Mouse (Mus musculus) 3134 (cell line): Measurements from ENCODE around the gene Smdt1.

Experiments used
- DNase-seq: peaks from one replicate; pipeline ENCODE4 v3.0.0-alpha.2; 2011; ENCODE audit warnings: low spot score; ENCODE audit not compliant: insufficient read length; ENCODE audit errors: extremely low read depth

The Smdt1 gene

GRCm38 (mm10) chr15:82338593-82339112 is at the start of gene Smdt1, which contains the start of the genes Naga and Pheta2:
Gene Smdt1, plus strand, starts transcription at chr15:82338959.
Gene Naga, minus strand, starts transcription at chr15:82338925.
Gene Pheta2, plus strand, starts transcription at chr15:82338942.
- DNase-seq: peak; percentile 96

GRCm38 (mm10) chr15:82290252-82290651 is 48.5 kb upstream of the Smdt1 start:
- DNase-seq: no peak

- no peak for DNase-seq
These were observed 45.9 kb upstream of the Smdt1 start for GRCm38 (mm10) chr15:82292851-82293250.

- no peak for DNase-seq
These were observed 45.5 kb upstream of the Smdt1 start for GRCm38 (mm10) chr15:82293271-82293711.

- DNase-seq: no peak
These were observed 44.7 kb upstream of the Smdt1 start for GRCm38 (mm10) chr15:82294059-82294458.

- peak; percentile 22 for DNase-seq
These were observed 39.8 kb upstream of the Smdt1 start, which contains the start of gene Wbp2nl for GRCm38 (mm10) chr15:82298764-82299561. Gene Wbp2nl, plus strand, starts transcription at chr15:82298954.

- no peak for DNase-seq
These were observed 31.7 kb upstream of the Smdt1 start for GRCm38 (mm10) chr15:82307107-82307506.

- DNase-seq: no peak
These were observed 30.3 kb upstream of the Smdt1 start for GRCm38 (mm10) chr15:82308416-82308815.

GRCm38 (mm10) chr15:82317839-82318238 is 20.9 kb upstream of the Smdt1 start:
- DNase-seq: no peak

- DNase-seq: no peak
These were observed 19.1 kb upstream of the Smdt1 start for GRCm38 (mm10) chr15:82319613-82320012.

- no peak for DNase-seq
These were observed 16.6 kb upstream of the Smdt1 start for GRCm38 (mm10) chr15:82322195-82322594.

GRCm38 (mm10) chr15:82325382-82325781 is 13.4 kb upstream of the Smdt1 start:
- DNase-seq: no peak

- no peak for DNase-seq
These were observed 3.6 kb upstream of the Smdt1 start for GRCm38 (mm10) chr15:82335194-82335593.

- no peak for DNase-seq
These were observed 2.1 kb upstream of the Smdt1 start for GRCm38 (mm10) chr15:82336629-82337028.

- DNase-seq: no peak
These were observed 884 bp upstream of the Smdt1 start for GRCm38 (mm10) chr15:82337875-82338274.

- no peak for DNase-seq
These were observed 391 bp downstream of the Smdt1 start for GRCm38 (mm10) chr15:82339150-82339549.

- no peak for DNase-seq
These were observed 985 bp downstream of the Smdt1 start for GRCm38 (mm10) chr15:82339634-82340254.

GRCm38 (mm10) chr15:82340414-82341035 is 1.8 kb downstream of the Smdt1 start:
- no peak for DNase-seq

- DNase-seq: no peak
These were observed 2.3 kb downstream of the Smdt1 start for GRCm38 (mm10) chr15:82341036-82341501.

GRCm38 (mm10) chr15:82341675-82342542 is 3.1 kb downstream of the Smdt1 start:
- DNase-seq: no peak
